Mouse (Mus musculus) gastrocnemius, postnatal 4 days (tissue): ENCODE measurements at regions not wholly inside any gene's neighbourhood (a gene's known extent, or its start where the extent isn't known, plus 50 kb on each side); places are given as distances from the start of the nearest gene placed in this dataset.
A peak's percentile ranks its signal among the peaks of the same experiment; 100 is the strongest.
"Not testable (repeated sequence)": the region's sequence is repeated elsewhere in the genome, so short reads cannot be mapped to it uniquely, and the experiment has no call there.

Source experiments
- DNase-seq, 2 experiments: peaks; one replicate each; pipeline ENCODE4 v3.0.0; 2021 to 2022; ENCODE audit warnings: low spot score in 2 of 2, mixed read lengths in 2 of 2

DNA sequence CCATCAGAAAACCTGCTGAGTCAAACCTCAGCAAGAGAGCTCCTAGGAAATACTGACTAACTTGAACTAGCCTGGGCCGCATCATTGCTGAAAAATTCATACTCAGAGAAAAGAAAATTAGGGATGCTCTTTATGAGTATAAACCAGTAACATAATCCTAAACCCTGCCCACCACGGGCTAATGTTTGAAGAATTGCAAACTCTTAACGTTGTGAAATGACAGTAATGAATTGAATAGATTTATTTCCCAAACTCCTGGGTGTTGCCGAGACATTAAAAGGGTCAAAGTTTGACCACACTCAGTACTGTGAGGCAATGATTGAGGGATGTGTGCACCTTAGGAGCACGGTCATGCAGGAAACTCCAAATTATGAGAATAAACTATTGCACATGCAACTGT, 125.3 kb downstream of the Gipc2 start:
- no peak for DNase-seq

DNA sequence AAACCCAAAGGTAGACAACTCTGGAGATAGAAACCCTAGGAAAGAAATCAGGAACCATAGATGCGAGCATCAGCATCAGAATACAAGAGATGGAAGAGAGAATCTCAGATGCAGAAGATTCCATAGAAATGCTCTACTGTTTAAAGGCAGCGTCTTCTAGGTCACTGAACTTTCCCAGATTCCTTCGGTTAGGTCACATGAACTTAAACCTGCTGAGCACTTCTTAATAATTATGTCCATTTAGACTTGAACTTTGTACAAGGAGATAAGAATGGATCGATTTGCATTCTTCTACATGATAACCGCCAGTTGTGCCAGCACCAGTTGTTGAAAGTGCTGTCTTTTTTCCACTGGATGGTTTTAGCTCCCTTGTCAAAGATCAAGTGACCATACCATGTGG, 129.2 kb downstream of the Gipc2 start:
- not testable (repeated sequence) for DNase-seq

DNA sequence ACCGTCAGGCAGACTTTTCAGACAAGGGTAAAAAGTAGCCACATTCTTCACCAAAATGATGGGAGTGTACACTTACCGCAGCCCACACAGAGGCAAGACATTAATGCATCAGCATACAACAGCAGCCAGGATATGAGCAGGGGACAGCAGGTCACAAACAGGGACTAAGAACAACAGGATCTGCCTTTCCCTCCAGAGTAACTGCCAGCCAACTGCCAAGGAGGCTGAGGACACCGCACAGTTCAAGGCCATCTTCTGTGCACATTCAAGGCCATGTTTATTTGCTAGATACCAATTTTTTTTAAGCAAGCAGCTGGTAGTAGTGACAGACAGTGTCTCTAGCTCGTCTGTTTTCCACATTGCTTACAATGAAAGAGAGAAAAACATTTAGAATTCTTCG, 130.6 kb downstream of the Gipc2 start:
- no peak for DNase-seq

DNA sequence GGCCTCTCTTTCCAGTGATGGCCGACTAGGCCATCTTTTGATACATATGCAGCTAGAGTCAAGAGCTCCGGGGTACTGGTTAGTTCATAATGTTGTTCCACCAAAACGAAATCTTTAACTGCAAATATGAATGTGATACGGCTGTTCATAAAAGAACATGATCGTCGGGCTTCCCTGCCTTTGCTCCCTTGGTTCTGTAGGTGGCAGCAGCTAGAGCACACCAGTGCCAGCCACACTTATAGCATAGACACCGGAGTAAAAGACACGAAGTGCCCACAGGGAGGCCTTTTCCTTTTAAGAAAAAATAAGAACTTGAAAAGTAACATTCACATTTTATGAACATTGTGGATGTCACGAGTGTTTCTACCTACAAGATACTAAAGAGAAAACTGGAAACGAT, 131.3 kb downstream of the Gipc2 start:
- DNase-seq = no peak

DNA sequence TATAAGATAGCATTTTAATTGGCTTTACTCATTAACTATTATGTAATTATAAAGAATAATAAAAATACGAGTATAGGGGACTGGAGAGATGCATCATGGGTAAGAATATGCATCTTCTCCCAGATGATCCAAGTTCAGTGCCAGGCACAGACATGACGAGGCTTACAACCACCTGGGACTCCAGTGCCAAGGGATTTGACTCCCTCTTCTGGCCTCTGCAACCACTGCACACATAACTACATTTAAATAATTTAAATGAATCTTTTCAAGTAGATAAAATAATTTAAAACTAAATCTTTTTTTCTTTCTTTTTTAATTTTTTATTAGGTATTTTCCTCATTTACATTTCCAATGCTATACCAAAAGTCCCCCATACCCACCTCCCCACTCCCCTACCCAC, 131.8 kb downstream of the Gipc2 start:
- no peak for DNase-seq

DNA sequence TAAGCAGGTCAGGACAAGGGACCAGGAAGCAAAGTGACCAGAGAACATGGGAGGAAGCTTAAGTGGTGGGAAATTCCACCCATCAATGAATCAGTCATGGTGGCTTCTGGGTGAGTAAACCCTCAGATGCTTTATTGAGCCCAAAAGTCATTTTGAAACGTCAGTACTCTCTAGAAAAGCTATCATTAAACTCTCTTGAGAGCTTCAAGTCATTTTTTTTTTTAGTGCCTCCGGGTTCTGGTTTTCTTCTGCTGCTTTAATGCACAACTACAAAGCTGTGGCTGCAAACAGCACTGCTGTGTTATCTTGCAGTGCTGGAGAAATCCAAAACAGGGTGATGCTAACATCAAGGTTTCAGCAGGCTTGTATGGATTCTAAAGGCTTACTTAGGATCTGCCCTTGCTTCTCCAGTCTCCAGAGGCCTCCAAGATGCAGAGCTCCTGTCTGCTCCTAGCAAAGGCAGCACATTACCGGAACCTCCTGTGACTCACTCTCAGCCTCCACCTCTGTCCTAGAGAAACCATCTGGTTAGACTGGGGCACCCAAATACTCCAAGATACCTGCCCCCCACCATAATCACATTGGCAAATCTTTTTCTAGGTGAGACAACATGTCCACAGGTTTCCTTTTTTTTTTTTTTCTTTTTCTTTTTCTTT, 133.2 kb downstream of the Gipc2 start:
- DNase-seq = no peak

DNA sequence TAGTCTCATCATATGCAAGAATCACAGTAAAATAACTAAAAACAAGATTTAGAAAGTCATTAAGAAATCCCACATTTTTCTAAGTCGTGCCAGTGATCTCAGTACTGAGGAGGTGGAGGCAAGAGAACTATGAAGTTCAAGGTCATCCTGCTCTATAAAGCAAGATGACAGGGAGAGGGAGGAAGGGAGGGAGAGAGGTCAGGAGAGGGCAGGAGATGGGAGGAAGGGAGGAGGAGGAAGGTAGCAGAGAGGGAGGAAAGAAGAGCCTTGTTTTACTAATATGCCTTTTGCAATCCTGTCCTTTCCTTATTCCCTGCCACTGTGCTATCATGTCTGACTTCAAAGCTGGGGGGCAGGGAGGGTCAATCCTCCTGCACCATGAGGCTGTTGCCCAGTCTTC, 137.3 kb downstream of the Gipc2 start:
- no peak for DNase-seq

DNA sequence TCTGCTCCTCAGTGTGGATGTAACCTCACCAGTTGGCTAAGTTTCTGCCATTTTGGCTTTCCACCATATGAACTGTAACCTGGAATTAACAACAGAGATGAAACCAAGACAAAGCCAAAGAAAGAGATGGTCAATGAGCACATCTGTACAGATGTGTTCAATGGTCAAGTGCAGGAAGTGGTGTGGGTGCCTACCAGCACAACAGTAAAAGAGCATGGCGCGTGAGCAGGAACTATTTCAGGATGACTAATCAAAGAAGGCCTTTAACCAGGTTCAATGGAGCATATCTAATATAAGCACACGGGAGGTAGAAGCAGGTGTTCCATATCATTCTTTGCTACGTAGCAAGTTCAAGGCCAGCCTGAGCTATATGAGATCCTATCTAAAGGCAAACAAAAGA, 140.0 kb downstream of the Gipc2 start:
- DNase-seq = no peak

DNA sequence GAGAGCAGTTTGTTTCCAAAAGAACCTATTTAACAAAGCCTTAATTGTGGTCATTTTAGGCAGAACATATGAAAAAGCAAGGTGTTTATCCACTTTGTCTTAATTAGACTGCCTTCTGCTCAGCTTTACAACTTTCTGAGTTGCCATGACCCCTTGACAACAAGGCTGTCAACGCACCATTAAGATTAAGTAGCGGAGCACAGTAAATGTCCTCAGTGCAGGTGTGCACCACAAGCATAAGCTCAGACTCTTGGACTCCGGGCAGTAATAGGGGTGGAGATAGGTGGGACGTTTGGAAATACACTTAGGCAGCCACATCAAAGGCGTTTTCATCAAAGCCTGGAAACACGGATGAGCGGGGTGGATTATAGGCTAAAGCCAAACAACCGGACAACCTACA, 140.9 kb downstream of the Gipc2 start:
- no peak for DNase-seq

DNA sequence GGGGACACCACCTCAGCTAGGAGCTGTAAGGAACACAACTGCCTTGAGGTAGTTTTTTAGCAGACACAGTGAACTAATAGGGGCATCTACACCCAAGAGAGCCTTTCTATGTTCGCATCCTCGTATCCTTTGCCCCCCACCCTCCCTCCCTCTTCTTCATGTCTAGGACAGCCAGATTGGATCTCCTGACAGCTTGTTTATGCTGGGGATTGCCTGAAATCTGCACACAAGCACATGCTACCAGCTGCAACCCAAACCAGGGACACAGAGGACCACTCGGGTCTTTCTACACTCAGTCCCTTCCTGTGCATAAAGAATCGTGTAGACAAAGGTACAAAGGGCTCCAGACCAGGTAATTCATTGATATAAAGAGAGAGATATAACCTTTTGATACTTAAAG, 159.3 kb downstream of the Gipc2 start:
- DNase-seq = no peak

DNA sequence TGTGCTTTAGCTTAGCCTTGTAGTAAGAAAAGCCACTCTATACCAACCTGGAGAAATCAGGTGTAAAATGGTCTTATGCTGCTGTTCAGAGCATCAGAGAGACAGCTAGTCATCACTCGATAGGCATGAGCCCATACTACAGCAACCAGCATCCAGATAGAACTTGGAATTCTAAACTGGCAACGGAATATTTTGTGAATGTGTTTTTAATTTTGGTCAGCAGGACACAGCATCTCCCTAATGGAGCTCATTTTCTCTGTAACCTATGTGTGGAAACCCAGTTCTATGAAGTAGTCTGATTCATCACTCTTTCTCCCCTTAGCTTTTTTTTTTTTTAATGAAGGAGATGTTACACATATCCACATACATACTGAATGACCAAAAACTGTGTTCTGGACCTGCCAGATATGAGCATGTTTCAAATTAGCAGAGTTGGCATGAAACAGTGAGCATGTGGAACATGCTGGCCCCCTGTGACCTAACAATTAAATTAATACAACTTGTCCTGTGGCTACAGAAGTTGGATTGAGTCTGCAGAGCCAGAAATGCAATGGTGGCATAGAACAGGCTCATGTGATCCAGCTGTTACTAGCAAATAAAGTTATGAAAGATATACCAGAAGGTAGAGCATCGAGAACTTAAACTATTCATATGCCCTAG, 160.5 kb downstream of the Gipc2 start:
- DNase-seq = no peak

DNA sequence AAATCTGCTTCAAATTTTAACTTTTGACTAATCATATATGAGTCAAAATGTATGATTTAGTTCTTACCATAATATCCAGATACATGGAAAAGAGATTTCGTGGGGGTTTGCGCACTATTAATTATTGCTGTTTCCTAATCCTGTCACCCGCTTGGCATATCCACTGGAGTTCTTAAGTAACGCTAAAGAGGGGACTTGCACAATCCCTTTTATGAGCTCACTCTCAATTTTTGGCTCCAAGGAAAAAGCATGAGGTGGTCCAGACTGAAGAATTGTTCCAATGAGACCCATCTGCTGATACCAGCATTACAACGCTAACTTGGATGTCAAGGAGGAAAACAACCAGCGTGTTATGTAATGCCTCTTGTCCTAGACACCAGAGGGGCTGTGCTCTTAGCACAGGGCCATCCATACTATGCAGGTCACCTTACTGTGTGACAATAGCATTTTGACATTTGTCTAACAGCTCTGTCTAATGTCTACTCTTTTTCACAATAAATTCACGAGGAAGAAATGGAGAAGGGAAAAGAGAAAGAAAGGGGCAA, 161.5 kb downstream of the Gipc2 start:
- DNase-seq = no peak

DNA sequence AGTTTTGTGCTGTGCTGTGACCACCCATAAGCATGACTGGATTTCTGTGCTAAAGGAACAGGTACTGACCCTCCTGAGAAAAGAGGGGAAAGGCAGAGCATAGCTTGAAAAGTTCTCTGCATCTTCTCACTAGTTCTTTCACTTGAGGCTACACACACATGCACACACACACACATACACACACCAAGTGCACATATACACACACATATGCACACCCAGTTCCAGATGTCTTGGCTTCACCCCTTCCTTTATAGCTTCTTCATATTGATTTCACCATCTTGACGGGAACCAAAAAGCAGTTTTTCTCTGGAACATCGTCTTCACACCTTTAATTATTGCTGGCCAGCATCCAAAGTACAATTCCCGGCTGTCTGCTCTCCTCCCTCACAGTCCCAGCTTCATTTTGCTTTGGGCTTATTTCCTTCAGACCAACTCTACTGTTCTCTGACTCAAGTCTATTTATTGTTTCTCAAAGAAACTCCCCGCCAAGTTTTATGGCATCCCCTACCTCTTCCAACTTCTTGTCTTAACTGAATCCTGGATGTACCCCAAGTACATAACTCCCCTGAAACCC, 160.2 kb upstream of the Ptgfr start:
- DNase-seq = no peak

DNA sequence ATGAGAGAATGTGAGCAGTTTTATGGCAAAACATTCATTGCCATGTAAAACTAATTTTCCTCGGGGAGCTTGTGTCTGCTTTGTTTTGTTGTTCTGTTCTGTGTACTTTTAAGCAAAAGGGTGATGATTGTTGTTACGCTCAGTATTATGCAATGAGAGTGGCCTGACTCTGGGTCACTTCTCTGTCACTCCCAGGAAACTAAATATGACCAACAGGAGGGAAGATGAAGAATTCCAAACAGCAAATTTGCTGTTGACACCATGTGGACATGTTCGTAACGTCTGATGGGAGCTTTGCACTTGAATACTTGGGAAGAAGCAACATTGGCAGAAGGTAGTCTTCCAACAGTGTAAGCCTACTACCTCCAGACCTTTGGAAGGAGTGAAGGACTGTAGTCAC, 159.7 kb upstream of the Ptgfr start:
- DNase-seq = no peak

DNA sequence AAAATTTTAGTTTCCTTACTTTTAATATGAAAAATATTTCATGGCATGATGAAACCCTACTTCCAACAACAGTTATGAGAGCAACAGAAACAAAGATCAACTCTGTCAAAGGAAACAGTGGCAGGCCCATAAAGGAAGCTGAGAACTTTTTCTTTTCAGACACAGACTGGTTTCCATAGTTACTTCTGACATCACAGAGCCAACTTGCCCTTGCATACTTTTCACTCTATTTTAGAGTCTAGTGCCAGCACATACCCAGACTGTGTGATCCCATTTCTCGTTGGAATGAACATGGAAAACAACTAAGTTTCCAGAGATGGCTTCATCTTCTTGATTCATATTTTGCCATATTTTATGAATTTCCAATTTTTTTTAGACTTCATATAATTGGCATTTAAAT, 150.8 kb upstream of the Ptgfr start:
- no peak for DNase-seq

DNA sequence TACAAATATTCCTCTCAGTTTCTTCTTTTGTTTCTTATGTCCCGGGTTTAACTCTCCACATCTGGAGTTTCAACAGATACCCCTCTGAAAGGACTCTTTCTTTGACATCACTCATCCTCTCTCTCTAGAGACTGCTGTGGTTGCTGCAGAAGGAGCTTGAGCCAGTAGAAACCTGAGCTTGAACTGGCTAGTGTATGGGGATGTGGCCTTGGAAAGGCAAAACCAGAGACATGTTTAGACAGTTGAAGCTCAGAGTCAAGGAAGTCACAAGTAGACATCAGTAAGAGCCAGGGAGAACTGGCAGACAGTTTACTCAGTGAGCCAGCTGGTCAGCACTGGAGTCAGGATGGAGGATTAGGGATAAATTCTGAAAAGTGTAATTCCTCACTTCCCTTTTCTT, 140.7 kb upstream of the Ptgfr start:
- peak in 1 of 2 experiments; percentile 14 for DNase-seq

DNA sequence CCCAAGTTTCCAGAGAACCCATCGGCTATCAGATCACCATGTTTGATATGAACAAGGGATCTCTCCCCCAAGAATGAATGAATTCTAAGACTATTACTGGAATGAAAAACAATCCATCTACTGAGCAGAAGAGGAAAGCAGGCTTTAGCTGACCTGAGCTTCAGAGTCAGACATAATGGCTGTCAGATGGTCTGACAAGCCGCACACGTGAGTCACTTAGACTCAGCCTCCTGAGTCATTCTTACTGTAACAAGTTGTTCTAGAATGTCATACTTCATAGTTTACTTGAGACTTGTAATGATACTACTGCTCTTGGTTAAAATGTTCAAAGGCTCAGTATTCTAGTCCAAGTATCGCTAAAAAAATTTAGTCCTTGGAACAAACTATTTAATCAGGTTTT, 140.2 kb upstream of the Ptgfr start:
- no peak for DNase-seq

DNA sequence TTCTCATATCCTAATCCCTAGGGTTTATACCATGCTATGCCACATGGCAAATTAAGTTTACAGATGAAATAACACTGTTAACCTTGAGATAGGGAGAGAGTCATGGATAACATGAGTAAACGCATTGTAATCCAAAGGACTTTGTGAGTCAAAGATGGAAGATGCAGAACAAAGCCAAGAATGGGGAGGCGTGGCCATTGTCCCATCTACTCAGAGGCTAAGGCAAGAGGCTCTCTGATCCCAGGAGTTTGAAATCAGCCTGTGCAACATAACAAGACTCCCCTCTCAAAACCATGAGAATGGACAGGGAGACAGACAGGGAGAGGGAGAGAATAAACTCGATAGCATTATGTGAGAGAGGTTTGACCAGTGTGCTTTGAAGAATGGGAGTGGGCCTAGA, 112.4 kb upstream of the Ptgfr start:
- DNase-seq = no peak

DNA sequence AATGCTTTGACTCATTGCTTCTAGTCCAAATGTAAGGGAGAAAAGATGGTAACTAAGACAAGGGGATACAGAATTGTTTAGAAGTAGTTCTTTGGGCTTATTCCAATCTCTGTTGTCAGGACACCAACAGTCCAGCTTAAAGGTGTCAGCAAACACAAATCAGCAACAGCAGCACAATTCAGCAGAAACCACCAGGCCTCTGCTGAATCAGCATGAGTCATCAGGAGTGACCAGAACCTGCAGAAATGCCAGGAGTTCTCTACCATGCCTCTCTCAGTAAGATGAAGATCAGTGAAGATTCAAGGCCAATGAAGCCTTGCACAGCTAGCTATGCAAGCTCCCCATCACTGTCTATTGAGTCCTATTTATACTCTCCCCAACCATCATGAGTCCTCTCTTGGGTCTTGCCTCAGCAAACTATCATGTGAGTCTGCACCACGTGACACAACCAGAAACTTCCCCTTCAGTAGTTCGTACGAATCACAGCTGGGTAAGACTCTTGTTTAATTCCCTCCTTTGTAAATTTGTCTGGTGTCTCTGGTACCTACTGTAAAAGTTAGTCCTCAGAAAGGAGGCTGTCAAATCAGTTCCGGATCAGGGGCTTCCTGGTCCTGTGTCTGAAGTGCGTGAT, 110.7 kb upstream of the Ptgfr start:
- no peak for DNase-seq

DNA sequence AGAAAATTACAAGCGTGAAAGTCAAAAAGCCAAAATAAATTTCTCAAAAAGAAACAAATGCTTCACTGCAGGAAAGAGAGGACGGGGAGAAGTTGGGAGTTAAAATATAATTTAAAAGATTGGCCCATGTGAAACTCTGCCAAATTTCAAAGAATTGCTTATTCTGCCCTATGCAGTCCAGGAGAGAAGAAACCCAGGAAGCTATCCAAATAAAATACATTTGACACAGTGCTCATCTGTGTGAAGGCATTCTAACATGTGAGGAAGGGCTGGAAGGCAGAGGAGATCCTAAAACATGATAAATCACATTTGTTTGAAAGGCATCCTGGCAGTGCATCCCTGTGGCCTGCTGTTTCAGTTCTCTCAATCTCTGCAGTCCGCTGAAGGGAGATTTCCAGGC, 108.5 kb upstream of the Ptgfr start:
- DNase-seq = no peak

DNA sequence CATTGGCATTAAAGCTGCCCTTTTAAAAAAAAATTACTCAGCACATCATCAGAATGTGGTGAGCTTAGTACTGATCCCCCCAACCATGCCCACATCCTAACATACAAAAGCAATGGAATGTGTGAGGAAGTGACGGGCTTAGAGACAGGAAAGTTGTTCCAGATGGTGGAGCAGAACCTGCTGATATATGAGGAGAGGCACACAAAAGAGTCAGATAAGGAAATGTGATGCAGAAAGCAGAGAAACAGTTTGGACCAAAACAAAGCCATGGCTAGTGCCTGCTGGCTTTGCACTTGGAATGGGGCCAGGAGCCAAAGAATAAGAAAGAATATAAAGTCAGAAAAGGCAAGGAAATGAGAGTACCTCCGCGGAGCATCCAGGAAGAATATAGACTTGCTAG, 106.1 kb upstream of the Ptgfr start:
- no peak for DNase-seq

DNA sequence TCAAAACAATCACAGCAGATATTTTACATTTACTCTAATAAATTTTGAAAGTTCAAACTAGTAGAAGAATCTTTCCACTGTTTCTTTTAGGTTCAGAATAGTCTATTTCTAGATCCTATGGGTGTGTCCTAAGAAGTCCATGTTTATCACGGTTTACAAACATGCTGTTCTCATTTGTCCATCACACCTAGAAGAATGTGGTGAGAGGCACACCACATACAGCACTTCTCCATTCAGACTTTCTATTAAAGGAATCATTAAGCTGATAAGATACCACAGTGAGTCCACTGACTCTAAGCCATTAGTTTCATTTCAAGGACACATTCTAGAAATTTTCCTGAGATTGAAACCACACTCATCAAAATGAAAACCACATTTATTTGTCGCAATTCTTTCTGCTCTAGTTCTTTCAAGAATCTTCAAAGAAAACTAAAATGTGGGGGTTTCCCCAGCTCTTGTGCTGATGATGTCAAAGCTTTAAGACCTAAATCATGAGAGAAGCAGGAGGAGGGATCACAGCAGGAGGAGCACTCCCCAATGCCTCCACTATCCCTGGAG, 101.1 kb upstream of the Ptgfr start:
- DNase-seq = no peak
